Mouse (Mus musculus): ENCODE measurements around the gene Scnn1a.

DNA sequence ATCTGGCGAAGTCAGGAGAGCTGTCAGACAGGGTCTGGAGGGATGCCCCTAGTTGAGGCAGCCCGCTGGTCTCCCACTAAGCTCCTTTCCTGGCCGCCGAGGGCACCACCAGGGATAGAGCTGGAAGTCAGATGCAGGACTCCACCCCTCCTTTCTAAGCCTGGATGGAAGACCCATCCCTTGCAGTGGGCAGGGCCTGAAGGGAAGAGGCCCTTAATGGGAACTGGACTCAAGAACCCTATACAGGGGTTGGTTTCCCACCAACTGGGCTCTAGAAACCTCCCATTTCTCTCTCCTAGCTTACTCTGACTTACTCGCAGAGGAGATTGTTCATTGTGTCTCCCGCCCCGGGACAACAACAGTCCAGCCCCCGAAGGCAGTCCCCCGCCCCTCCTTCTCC lies 59.3 kb downstream of the Scnn1a start:
- no peak for TF ChIP-seq CTCF (IDR thresholded peaks at IDR 0.05; ENCODE audit: low read depth, low read length)
- no peak for TF ChIP-seq POLR2A (IDR thresholded peaks at IDR 0.05; ENCODE audit: borderline replicate concordance, low read depth, low read length)
